Mouse (Mus musculus) stomach, postnatal 0 days (tissue): Measurements from ENCODE around the gene Abhd14a. TPM values are rescaled to one million over a fixed set of nuclear protein-coding genes. Genes with fewer than 3 reads are reported as not detected.

Experiments used
- ATAC-seq: fragments of 200-750 bp; cut with Nextera tagmentation; 2 replicates; pipeline ENCODE4 v1.8.0; 2017; ENCODE audit not compliant: low FRiP score, low TSS enrichment
- DNase-seq: peaks from one replicate; pipeline ENCODE4 v3.0.0-alpha.2; 2016; ENCODE audit warnings: low spot score
- H3K27ac ChIP-seq: fragments of 300-500 bp; sonication (generic); replicated peaks from 2 replicates; pipeline ENCODE4 v1.5.1; 2014; ENCODE audit warnings: mild to moderate bottlenecking, control low read depth
- H3K27me3 ChIP-seq: fragments of 300-500 bp; sonication (generic); 2 replicates; pipeline ENCODE4 v1.6.1; 2014; ENCODE audit warnings: low read length; ENCODE audit not compliant: control insufficient read depth, insufficient read depth
- H3K36me3 ChIP-seq: fragments of 300-500 bp; sonication (generic); 2 replicates; pipeline ENCODE4 v1.6.1; 2014; ENCODE audit warnings: low read length, mixed read lengths; ENCODE audit not compliant: control insufficient read depth, insufficient read depth
- H3K4me1 ChIP-seq: fragments of 300-500 bp; sonication (generic); replicated peaks from 2 replicates; pipeline ENCODE4 v1.6.1; 2014; ENCODE audit warnings: antibody characterized with exemption; ENCODE audit not compliant: control insufficient read depth, insufficient read depth
- H3K4me2 ChIP-seq: fragments of 300-500 bp; sonication (generic); replicated peaks from 2 replicates; pipeline ENCODE4 v1.6.1; 2014; ENCODE audit warnings: low read depth, mild to moderate bottlenecking, control low read depth, moderate library complexity
- H3K4me3 ChIP-seq: fragments of 300-500 bp; sonication (generic); 2 replicates; pipeline ENCODE4 v1.5.1; 2014; ENCODE audit warnings: low read depth, low read length, control low read depth
- H3K9ac ChIP-seq: fragments of 300-500 bp; sonication (generic); 2 replicates; pipeline ENCODE4 v1.6.1; 2014; ENCODE audit warnings: mild to moderate bottlenecking, low read length, control low read depth, mixed read lengths
- H3K9me3 ChIP-seq: fragments of 300-500 bp; sonication (generic); 2 replicates; pipeline ENCODE4 v1.6.1; 2016; ENCODE audit warnings: low read length; ENCODE audit not compliant: control insufficient read depth
- CTCF ChIP-seq: IDR thresholded peaks from 2 replicates; pipeline ENCODE4 v1.5.1; 2016; ENCODE audit warnings: antibody characterized with exemption, low read depth, mild to moderate bottlenecking, moderate library complexity
- EP300 ChIP-seq: optimal IDR thresholded peaks from 2 replicates; pipeline ENCODE3; 2016; ENCODE audit warnings: antibody characterized with exemption
- WGBS: fragments of 180-500 bp; shearing (Covaris S2); extraction: QIAGEN DNeasy Blood & Tissue Kit; methylation state at CpG from one replicate; pipeline ENCODE4 v1.1.7; 2014; 5-methylcytosine and 5-hydroxymethylcytosine counted together
- polyA plus RNA-seq: library from polyadenylated mRNA; unstranded; fragments of >200 nt; fragmentation: Nextera tagmentation; extraction: Ambion mirVana; gene quantifications from 2 replicates; pipeline ENCODE4 v1.2.1, GENCODE M21; 2015

The Abhd14a gene
- polyA plus RNA-seq, 1 experiment from 2014 or later, result 23.2 TPM

- Histone ChIP-seq H3K27ac (no peak overlapping the region), H3K4me2 (no peak overlapping the region), H3K27me3 (no peaks in the 10 kb centered on the region), H3K36me3 (no peaks in the 10 kb centered on the region), H3K4me3 (no peak overlapping the region), H3K9me3 (no peaks in the 10 kb centered on the region), H3K9ac (no peak overlapping the region), H3K4me1 (0 out of 2 replicates have a peak, but pooled peaks cover 3% of the 10 kb centered on the region)
- ATAC-seq (no peak), DNase-seq (no peak)
- no peak for TF ChIP-seq EP300
- TF ChIP-seq CTCF, result no peak
- WGBS, result 78% methylated on average over 16 of the region's 16 CpGs
Observed at GRCm38 (mm10) chr9:106402607-106403375, 44.7 kb downstream of the Abhd14a start.

- no peak overlapping the region for H3K9ac ChIP-seq
- H3K27ac ChIP-seq, result no peak overlapping the region
- H3K4me1 ChIP-seq, result 0 out of 2 replicates have a peak, but pooled peaks cover 3% of the 10 kb centered on the region
- H3K9me3 ChIP-seq, result no peaks in the 10 kb centered on the region
- WGBS, result 70% methylated on average over 5 of the region's 5 CpGs
- H3K36me3 ChIP-seq, result no peaks in the 10 kb centered on the region
- no peak for DNase-seq
- no peak overlapping the region for H3K4me2 ChIP-seq
- no peak overlapping the region for H3K4me3 ChIP-seq
- ATAC-seq, result no peak
- TF ChIP-seq CTCF (no peak), EP300 (no peak)
- no peaks in the 10 kb centered on the region for H3K27me3 ChIP-seq
Observed at GRCm38 (mm10) chr9:106402149-106402548, 45.3 kb downstream of the Abhd14a start.

DNA sequence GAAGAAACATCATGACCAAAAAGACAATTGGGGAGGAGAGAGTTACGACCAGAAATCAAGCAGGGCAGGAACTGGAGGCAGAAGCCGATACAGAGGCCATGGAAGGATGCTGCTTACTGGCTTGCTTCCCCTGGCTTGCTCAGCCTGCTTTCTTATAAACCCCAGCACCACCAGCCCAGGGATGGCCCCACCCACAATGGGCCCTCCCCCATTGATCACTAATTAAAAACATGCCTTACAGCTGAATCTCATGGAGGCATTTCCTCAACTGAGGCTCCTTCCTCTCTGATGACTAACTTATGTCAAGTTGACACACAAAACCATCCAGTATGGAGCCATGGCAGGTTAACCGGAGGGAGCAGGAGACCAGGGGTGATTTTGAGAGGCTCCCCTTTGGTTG, 47.7 kb downstream of the Abhd14a start:
- no peak for TF ChIP-seq EP300
- TF ChIP-seq CTCF, result no peak

DNA sequence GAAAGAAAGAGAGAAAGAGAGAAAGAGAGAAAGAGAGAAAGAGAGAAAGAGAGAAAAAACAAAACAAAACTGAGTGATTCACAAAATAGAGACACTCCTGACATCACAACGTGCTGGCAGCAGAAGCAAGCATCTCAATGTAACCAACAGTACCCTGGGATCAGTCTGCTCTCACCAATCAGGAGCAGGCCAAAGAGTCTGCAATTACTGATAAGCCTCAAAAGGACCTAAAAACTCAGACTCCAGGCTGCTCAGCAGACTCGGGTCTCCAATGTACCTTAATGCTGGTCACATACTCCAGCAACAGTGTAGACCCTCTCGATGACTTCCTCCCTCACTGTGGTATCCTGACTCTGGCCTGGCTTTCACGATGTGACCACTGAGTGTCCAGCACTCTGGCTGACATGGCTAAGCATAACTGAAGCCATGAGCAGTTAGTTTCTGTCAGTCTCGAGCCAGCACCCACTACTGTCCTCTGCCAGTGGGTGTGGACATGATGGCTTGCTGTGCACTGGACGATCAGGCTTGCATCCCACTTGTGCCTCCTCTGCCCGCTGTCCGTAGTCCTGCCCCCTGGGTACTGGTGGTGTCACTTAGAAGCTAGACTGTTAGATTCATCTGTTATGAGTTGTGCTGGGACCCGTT, 48.7 kb downstream of the Abhd14a start:
- H3K27me3 ChIP-seq, result no peaks in the 10 kb centered on the region
- H3K4me2 ChIP-seq, result no peak overlapping the region
- 66% methylated on average over 9 of the region's 9 CpGs for WGBS
- no peaks in the 10 kb centered on the region for H3K4me1 ChIP-seq
- DNase-seq (no peak), ATAC-seq (no peak)
- H3K9ac ChIP-seq, result no peak overlapping the region
- TF ChIP-seq EP300, result no peak
- TF ChIP-seq CTCF, result no peak
- H3K9me3 ChIP-seq, result no peaks in the 10 kb centered on the region
- no peaks in the 10 kb centered on the region for H3K36me3 ChIP-seq
- no peak overlapping the region for H3K27ac ChIP-seq
- H3K4me3 ChIP-seq, result no peak overlapping the region

More for the DNA sequence above, 47.7 kb downstream of the Abhd14a start:
- Histone ChIP-seq H3K27me3 (no peaks in the 10 kb centered on the region), H3K4me1 (no peaks in the 10 kb centered on the region), H3K36me3 (no peaks in the 10 kb centered on the region), H3K9me3 (no peaks in the 10 kb centered on the region), H3K4me2 (no peak overlapping the region), H3K9ac (no peak overlapping the region), H3K27ac (no peak overlapping the region), H3K4me3 (no peak overlapping the region)
- no peak for ATAC-seq
- DNase-seq, result no peak
- WGBS, result 63% methylated on average over 3 of the region's 3 CpGs

DNA sequence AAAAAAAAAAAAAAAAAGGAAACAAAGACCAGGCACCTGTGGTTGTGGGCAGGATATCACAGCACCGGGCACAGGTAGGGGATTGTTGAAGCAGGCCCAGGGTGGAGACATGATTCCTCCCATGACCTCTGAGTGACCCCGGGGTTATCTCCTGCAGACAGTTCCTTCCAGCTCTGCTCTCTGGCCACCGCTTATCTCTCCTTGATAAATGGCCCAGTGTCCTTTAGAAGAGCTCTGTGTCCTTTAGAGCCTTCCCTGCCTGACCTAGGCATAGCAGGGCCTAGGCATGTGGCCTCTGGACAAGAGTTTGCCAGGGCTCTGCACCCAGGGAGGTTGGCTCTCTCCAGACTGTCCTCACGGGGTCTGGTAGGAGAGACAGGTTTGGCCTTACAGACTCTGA, 49.7 kb downstream of the Abhd14a start:
- Histone ChIP-seq H3K4me1 (no peaks in the 10 kb centered on the region), H3K36me3 (no peaks in the 10 kb centered on the region), H3K27me3 (no peaks in the 10 kb centered on the region), H3K9ac (no peak overlapping the region; the same call in 1 of the 2 replicates), H3K9me3 (no peaks in the 10 kb centered on the region), H3K4me2 (no peak overlapping the region), H3K4me3 (no peak overlapping the region), H3K27ac (no peak overlapping the region)
- no peak for TF ChIP-seq EP300
- no peak for TF ChIP-seq CTCF
- WGBS, result 52% methylated on average over 4 of the region's 4 CpGs
- ATAC-seq, result no peak
- DNase-seq, result no peak
